In genomic region chr9:67115991-67116390, GRCm38 (mm10) we compare ENCODE assay signal across 9 mouse cellular contexts.
DNase-seq lines count a peak whose midpoint lies in the region; ATAC-seq and TF ChIP-seq lines count a peak whose summit lies in the region.
"Had no signal": no experiment of that assay in that cellular context is flagged by ENCODE, and none has a peak within 500 bp of the region (broad histone marks: within the 10 kb centered on the region; RNA-seq: fewer than 3 reads in every experiment).

No protein-coding gene starts in this region.

- no peaks in the 10 kb centered on the region for H3K27me3 ChIP-seq in heart, embryonic 10.5 days (ENCODE audit: insufficient read depth, poor library complexity, severe bottlenecking)
- H3K27me3 ChIP-seq in limb, embryonic 14.5 days (ENCODE audit: control insufficient read depth, insufficient read depth, low read length): no peaks in the 10 kb centered on the region

- no peak for TF ChIP-seq POLR2A in limb, embryonic 14.5 days (IDR thresholded peaks at IDR 0.05; ENCODE audit: borderline replicate concordance, extremely low read depth, insufficient read depth, insufficient read length)

- H3K9me3 ChIP-seq in heart, embryonic 10.5 days: no peaks in the 10 kb centered on the region
- no peaks in the 10 kb centered on the region for H3K9me3 ChIP-seq in limb, embryonic 14.5 days (ENCODE audit: control insufficient read depth, low read length)

- peak; percentile 83 for DNase-seq in heart, embryonic 10.5 days (ENCODE audit: low spot score)
- no peak for DNase-seq in heart, adult 11 months
- DNase-seq in kidney, postnatal 10 days: peak; percentile 25
- no peak for DNase-seq in kidney, adult 11 months
- peak; percentile 65 for DNase-seq in embryo, embryonic 11.5 days (ENCODE audit: low read depth, low spot score)
- peak; percentile 86 for DNase-seq in limb, embryonic 14.5 days (ENCODE audit: low spot score)
- DNase-seq in adrenal gland, adult 8-10 months: no peak
- DNase-seq in retina, postnatal 1 day: no peak

- no peak overlapping the region for H3K4me2 ChIP-seq in limb, embryonic 14.5 days (replicated peaks; ENCODE audit: low read depth, low read length, severe bottlenecking)

- peak; percentile 90 for ATAC-seq in limb, embryonic 14.5 days (ENCODE audit: low FRiP score, low read depth)

- no peak overlapping the region for H3K4me3 ChIP-seq in heart, embryonic 10.5 days
- H3K4me3 ChIP-seq in limb, embryonic 14.5 days (replicated peaks; ENCODE audit: low read length): no peak overlapping the region

- H3K27ac ChIP-seq in heart, embryonic 10.5 days: peak overlapping the region; percentile 80
- peak overlapping the region; percentile 59 for H3K27ac ChIP-seq in limb, embryonic 14.5 days (replicated peaks; ENCODE audit: low read depth, low read length)
- H3K27ac ChIP-seq: liver, embryonic 14.5 days had no signal

- no peak overlapping the region for H3K9ac ChIP-seq in limb, embryonic 14.5 days (ENCODE audit: low read depth, low read length, severe bottlenecking)
- H3K9ac ChIP-seq: liver, embryonic 14.5 days had no signal

- WGBS in heart, embryonic 10.5 days: 11% methylated on average over 2 of the region's 2 CpGs
- 31% methylated on average over 2 of the region's 2 CpGs for WGBS in limb, embryonic 14.5 days

- peaks cover 53% of the 10 kb centered on the region for H3K4me1 ChIP-seq in heart, embryonic 10.5 days
- H3K4me1 ChIP-seq in limb, embryonic 14.5 days (ENCODE audit: control insufficient read depth, insufficient read depth, low read length): peaks cover 25% of the 10 kb centered on the region

- no peaks in the 10 kb centered on the region for H3K36me3 ChIP-seq in heart, embryonic 10.5 days
- H3K36me3 ChIP-seq in limb, embryonic 14.5 days (ENCODE audit: control insufficient read depth, insufficient read depth, low read length): no peaks in the 10 kb centered on the region

Comparison
In these comparisons a context has a peak if more than half of its experiments do, and no peak if none do; other contexts are left out.
1. DNase-seq: peak in heart, embryonic 10.5 days (single experiment), kidney, postnatal 10 days (single experiment), embryo, embryonic 11.5 days (single experiment) and limb, embryonic 14.5 days (single experiment); none in heart, adult 11 months (single experiment), kidney, adult 11 months (single experiment), adrenal gland, adult 8-10 months (single experiment) and retina, postnatal 1 day (single experiment).